Mouse (Mus musculus): ENCODE measurements around the gene Prr22.
A peak's percentile ranks its signal among the peaks of the same experiment; 100 is the strongest.

Prr22 gene

GRCm38 (mm10) chr17:56808518-56808917 is 38.5 kb downstream of the Prr22 start:
- DNase-seq (ENCODE audit: low spot score) = peak; percentile 81

DNA sequence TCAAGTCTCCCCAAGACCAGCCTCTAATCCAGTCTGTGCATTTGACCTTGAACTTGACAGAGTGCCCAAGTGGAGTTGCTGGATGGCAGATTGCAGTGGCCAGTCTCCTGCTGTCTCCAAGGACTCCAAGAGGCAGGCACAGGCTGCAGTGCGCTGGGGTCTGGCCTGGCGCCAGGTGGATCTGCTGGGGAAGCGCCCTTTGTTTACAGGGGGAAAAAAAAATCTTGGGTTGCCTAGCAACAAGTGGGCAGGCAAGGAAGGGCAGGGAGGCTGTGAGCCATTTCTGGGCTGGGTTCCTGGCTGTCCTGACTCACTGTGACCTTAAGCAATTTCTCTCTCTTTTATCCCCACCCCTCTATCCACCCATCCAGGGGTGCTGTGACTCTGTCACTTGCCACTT is 40.2 kb downstream of the Prr22 start:
- peak; percentile 83 for DNase-seq (ENCODE audit: low spot score)

- no peak for DNase-seq (ENCODE audit: low spot score)
Measured at GRCm38 (mm10) chr17:56814316-56815056, 44.4 kb downstream of the Prr22 start.

DNA sequence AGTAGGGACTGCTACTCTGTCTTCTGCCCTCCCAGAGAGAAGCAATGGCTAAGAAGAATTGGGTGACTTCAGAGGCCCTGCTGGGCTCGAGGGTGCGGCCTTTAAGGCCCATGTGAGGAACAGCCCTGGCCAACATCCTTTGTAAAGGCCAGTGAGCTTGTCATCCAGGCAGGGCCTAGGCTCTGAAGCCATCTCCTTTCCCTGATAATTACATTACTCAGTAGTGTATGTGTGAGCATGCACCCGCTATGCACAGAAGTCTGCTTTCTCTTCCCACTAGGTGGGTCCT is 45.0 kb downstream of the Prr22 start:
- no peak for DNase-seq (ENCODE audit: low spot score)

GRCm38 (mm10) chr17:56818067-56818636 is 48.1 kb downstream of the Prr22 start:
- DNase-seq (ENCODE audit: low spot score) = no peak

DNA sequence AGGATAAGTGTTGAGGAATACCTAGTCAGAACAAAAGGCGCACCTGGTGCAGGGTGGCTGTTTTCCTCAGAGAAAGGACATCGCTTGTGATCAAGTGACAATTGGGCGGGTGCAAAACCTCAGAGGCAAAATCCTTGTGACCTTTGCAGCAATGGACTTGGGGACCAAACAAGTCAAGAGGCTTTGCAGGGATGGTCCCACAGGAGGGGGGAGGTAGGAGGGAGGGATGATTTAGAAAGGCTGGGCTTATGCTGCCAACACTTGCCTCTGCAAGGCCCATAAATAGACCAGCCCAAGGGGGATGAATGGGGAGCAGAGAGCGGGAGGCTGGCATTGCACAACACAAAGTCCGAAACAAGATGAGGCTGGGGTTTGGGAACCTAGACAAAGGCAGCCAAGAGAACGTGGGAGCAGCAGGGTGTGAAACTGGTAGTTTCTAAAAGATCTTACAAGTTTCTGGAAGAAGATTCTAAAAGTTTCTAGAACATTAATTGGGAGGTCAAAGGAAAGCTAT is 49.0 kb downstream of the Prr22 start:
- peak; percentile 45 for DNase-seq (ENCODE audit: low spot score)

- DNase-seq (ENCODE audit: low spot score) = no peak
Measured at GRCm38 (mm10) chr17:56819694-56820111, 49.7 kb downstream of the Prr22 start.

All from adipocyte (in vitro differentiated cells).